Mouse (Mus musculus) lung, postnatal 0 days (tissue): ENCODE results near the gene Lce3f.

ENCODE experiments used
- CTCF ChIP-seq: IDR thresholded peaks from 2 replicates; pipeline ENCODE4 v1.5.1; 2016; ENCODE audit warnings: antibody characterized with exemption, mild to moderate bottlenecking
- EP300 ChIP-seq: IDR thresholded peaks from 2 replicates; pipeline ENCODE4 v1.6.1; 2016; ENCODE audit warnings: antibody characterized with exemption, mild to moderate bottlenecking, control low read depth

DNA sequence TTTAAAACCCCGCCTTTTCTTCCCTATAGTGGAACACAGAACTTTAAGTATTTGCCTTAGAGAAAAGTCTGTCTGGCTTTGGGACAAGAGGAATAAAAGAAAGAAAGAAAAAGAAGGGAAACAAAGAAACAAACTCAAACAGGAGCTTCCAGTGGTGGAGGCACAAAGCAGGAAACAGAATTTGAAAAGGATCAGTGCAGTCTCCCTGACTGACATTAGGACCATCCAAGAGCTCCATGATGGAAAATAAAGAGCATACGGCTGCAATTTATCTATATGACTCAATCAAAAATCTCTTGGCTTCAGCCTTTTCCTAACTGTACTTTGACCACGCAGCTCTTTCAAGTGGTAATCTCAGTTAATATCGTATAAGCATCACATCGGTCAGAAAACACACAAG is 22.8 kb downstream of the Lce3f start:
- TF ChIP-seq CTCF (no peak), EP300 (no peak)
